Mouse (Mus musculus) MEL (cell line): ENCODE measurements around the gene Fam173a.

Experiments
- CTCF ChIP-seq, 3 experiments: IDR thresholded peaks in 2 of 3; conservative IDR thresholded peaks in 1 of 3; 2 replicates each; pipeline ENCODE4 v1.5.1; 2011 to 2012; ENCODE audit warnings: low read length in 3 of 3, low read depth in 2 of 3, mild to moderate bottlenecking in 2 of 3, improper control_type of control experiment in 1 of 3, inconsistent platforms in 1 of 3, mixed read lengths in 1 of 3, moderate library complexity in 1 of 3; ENCODE audit not compliant: control insufficient read depth in 1 of 3, insufficient read depth in 1 of 3, poor library complexity in 1 of 3, severe bottlenecking in 1 of 3
- ELF1 ChIP-seq: IDR thresholded peaks from 2 replicates; pipeline ENCODE4 v1.6.1; 2014; ENCODE audit warnings: low read depth, mild to moderate bottlenecking, inconsistent platforms, low read length, improper control_type of control experiment, moderate library complexity
- EP300 ChIP-seq, 2 experiments: IDR thresholded peaks; 2 replicates each; pipeline ENCODE4 v1.6.1; 2011; ENCODE audit warnings: improper control_type of control experiment in 2 of 2, low read length in 2 of 2, low read depth in 1 of 2, mild to moderate bottlenecking in 1 of 2
- HCFC1 ChIP-seq: IDR thresholded peaks from 2 replicates; pipeline ENCODE4 v1.6.1; 2012; ENCODE audit warnings: low read depth, mild to moderate bottlenecking, inconsistent platforms, low read length, improper control_type of control experiment, moderate library complexity
- MAX ChIP-seq: IDR thresholded peaks from 2 replicates; pipeline ENCODE4 v1.6.1; 2011; ENCODE audit warnings: low read length, improper control_type of control experiment
- MAZ ChIP-seq: IDR thresholded peaks from 2 replicates; pipeline ENCODE4 v1.6.1; 2012; ENCODE audit warnings: low read depth, mild to moderate bottlenecking, inconsistent platforms, low read length, improper control_type of control experiment
- POLR2A ChIP-seq, 2 experiments: IDR thresholded peaks; 2 replicates each; pipeline ENCODE4 v1.6.1; 2011 to 2012; ENCODE audit warnings: low read length in 2 of 2, mild to moderate bottlenecking in 2 of 2, control low read depth in 1 of 2, improper control_type of control experiment in 1 of 2, low read depth in 1 of 2, moderate library complexity in 1 of 2; ENCODE audit not compliant: control insufficient read depth in 1 of 2, insufficient read depth in 1 of 2, poor library complexity in 1 of 2
- TBP ChIP-seq: IDR thresholded peaks from 2 replicates; pipeline ENCODE4 v1.8.0; 2011; ENCODE audit warnings: low read depth, low read length, improper control_type of control experiment
- USF2 ChIP-seq, 2 experiments: IDR thresholded peaks; 2 replicates each; pipeline ENCODE4 v1.6.1; 2011 to 2012; ENCODE audit warnings: improper control_type of control experiment in 2 of 2, low read length in 2 of 2, borderline replicate concordance in 1 of 2, inconsistent platforms in 1 of 2, low read depth in 1 of 2, mild to moderate bottlenecking in 1 of 2; ENCODE audit not compliant: insufficient read depth in 1 of 2

- TF ChIP-seq MAX (no peak), TBP (no peak), CTCF (IDR thresholded peaks at IDR 0.05 in 2 of 3, conservative IDR thresholded peaks at IDR 0.05 in 1 of 3; ENCODE audit: control insufficient read depth in 1 of 3, insufficient read depth in 1 of 3, low read depth in 2 of 3, low read length in 3 of 3, poor library complexity in 1 of 3, severe bottlenecking in 1 of 3) (no peak), HCFC1 (no peak), MAZ (no peak), POLR2A (IDR thresholded peaks at IDR 0.05; ENCODE audit: control insufficient read depth in 1 of 2, insufficient read depth in 1 of 2, low read depth in 1 of 2, low read length in 2 of 2, poor library complexity in 1 of 2) (no peak), ELF1 (no peak), USF2 (IDR thresholded peaks at IDR 0.05; ENCODE audit: borderline replicate concordance in 1 of 2, insufficient read depth in 1 of 2, low read depth in 1 of 2, low read length in 2 of 2) (no peak), EP300 (IDR thresholded peaks at IDR 0.05; ENCODE audit: low read depth in 1 of 2, low read length in 2 of 2) (no peak)
These were observed 35.0 kb upstream of the Fam173a start for GRCm38 (mm10) chr17:25827546-25828222.
